Mouse (Mus musculus) right cerebral cortex, postnatal 4 days (tissue): ENCODE measurements at regions not wholly inside any gene's neighbourhood (a gene's known extent, or its start where the extent isn't known, plus 50 kb on each side); places are given as distances from the start of the nearest gene placed in this dataset.

ENCODE experiments used
- DNase-seq: peaks from one replicate; pipeline ENCODE4 v3.0.0-alpha.2; 2022

DNA sequence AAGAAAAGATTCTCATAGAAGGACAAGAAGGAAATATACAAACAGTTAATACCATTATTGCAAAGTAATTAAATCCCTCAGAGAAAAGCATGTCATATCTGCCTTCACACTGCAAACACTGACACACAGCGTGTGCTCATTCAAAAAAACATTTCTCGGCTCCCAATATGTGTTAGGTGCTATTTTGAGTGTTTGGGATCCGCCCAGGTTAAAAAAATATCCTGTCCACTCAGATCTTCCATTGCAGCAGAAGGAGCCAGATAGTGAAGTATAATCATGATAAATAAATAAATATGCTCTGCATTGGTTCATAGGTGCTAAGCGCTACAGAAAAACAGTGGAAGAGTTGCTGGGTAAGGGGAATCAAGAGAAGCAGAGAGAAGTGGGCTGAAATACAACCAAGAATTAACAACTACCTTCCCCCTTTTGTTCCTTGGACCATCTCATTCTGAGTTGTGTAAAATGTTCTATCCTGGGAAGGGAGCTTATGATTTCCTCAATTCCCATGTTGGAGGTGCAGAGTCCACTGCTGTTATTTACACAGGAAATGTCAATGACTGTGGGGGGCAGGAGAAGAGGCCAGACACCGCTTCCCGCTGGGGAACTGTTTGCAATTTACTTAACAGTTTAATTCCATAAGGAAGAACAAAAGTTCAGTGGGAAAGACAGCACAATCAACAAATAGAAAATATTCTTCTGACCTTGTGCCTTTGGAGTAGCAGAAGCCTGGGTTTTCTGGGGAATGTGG is 139.9 kb downstream of the Tle1 start:
- no peak for DNase-seq

DNA sequence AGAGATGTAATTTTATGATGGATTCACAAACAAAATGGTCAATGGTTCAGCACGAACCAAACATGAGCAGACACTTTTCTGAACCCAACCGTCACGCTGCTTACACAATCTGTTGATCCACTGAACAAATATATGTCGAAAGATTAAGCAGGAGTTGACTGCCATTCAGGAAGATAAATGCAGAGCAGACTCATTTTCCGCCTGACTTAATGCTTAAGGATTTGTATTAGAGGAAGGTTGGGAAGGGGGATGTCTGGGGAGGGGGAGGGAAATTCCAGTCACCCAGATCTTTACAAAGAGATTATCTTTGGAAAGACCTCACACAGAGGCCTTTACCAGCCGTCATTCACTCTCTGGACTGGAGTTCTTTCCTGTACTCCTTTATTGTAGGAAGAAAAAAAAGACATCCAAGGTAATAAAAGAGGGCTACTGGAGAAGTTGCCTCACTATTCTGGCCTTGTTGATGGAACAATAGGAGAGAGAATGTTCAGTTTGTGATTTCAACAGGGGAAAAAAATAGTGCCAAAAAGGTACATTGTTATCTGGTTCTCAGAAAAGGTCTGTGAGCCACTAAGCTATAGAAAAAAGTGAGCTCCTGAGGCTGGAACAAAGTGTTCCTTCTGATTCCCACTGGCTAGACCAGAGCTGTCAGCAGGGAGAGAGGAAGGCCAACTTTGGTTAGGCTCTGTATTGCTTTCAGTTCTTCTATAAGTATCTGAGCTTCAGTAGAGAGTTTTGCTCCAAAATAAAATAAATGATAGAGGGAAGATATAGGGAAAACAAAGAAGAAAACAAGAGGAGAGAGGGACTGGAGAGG is 150.9 kb downstream of the Tle1 start:
- no peak for DNase-seq

DNA sequence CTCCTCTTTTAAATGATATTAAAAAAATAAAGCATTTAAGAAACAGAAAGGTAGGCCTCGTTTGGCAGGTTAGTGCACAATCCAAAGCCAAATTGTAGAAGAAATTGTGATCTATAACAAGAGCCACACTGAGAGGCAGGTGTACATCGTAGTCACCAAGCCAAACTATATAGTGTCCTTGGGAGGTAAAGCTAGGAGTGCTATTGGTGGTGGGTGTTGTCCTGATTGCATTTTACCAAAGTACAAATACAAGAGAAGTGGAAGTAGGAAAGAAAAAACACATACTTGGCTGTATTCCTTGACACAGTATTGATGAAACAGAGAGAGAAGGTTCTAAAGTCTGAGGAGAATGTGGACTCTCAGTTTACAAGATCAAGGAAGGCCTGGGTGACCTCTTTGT is 178.6 kb downstream of the Tle1 start:
- DNase-seq = no peak

DNA sequence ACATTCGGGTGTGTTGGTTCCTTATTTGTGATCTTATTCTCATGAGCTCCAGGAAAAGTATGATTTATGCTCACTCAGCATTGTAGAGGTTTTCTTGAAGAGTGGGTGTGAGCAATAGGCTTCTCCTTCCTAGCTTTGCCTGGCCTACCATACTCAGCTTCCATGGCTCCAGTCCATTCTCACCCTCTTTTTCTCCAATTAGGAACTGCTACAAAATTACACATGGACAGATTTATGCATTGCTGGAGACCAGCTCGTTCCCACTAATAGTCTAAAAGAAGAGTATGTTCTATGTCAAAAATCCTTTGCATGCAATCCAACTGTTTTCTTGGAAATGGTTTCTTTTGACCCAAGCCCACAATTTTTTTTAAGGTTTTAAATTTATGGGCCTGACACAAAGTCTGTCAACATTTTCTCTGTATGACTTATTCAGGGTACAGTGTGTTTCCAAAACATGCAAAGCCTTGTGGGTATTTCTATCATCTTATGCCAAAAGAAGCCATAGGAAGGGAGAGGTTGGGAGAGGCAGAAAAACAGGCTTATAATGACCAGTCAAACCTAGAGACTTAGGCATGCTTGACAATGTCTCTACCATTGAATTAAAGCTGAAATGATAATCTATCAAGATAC is 186.4 kb downstream of the Tle1 start:
- DNase-seq = no peak

DNA sequence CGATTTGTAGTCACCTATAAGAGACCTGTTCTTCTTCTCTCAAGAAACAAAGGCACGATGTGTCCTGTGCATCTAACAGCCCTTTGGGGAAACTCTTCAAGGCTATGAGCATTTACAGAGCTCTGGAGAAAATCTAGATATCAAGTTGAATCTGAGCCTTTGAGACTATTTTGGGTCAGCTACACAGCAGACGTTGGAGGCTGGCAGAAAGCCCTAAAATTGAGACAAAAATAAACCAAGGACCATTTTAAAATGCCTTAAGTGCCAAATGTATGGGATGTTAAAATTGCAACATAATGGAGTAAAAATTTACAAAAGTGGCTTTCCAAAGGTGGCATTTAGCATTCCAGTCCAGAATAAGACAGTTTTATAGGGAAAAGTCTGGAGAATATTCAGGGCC is 187.1 kb downstream of the Tle1 start:
- DNase-seq = peak; percentile 9

DNA sequence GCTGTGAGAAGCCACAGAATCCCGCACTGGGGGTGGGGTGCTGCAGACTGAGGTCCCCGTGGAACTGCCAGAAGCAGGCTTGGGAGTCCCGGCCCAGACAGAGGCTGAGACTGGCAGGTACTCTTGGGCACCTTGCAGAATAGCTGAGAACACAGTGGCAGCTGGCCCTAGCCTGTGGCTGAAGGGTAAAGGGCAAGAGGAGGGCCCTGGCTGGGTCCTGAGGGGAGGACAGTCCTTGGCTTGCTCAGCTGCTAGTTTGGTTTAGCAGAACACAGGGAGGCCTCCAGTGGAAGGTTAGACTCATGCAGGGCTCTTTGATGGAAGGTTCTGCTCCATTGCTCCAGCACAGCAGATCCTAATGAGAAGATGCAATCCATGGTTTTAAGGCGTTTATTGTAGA is 190.4 kb downstream of the Tle1 start:
- DNase-seq = peak; percentile 3

DNA sequence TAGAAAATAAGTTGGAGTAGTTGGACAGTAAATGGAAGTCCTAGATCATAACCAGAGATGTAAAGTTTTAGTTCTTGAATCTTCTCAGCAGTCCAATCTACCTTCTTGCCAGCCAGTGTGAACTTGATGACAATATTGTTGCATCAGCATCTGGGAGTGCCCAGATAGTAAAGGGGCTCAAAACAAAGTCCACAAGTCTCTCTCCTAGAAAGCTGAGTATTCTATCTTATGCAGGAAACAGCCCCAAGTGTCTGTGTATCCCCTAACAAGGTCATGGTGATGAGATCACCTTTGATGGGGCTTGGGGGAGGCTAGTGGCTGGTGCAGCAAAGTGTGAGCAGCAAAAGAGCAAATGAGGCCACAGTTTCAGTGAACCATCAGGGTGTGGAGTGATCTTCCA is 194.8 kb downstream of the Tle1 start:
- DNase-seq = no peak

DNA sequence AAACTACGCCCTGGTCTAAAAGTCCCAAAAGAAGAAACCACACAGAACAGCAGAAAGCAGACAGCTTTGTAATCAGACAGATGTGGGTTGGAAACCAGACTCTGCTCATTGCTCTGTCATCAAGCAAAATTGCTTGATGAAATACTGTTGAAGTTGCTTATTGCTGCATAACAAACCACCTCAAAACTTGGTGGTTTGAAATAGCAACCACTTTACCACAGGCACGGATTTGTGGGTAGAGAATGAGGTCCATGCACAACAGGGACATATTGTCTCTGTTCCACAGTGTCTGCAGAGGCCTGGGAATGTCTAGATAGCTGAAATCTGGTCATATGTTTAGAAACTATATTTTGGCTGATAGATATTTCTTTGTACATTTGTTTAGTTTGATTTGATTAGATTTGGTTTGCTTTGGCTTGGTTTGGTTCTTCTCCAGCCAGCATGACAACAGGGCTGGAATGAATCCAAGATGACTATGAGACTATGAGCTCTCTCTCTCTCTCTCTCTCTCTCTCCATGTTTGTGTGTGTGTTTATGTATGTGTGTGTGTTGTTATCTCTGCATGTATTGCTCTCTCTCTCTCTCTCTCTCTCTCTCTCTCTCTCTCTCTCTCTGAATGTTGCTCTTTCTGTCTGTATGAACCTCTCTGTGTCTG is 199.4 kb downstream of the Tle1 start:
- no peak for DNase-seq

DNA sequence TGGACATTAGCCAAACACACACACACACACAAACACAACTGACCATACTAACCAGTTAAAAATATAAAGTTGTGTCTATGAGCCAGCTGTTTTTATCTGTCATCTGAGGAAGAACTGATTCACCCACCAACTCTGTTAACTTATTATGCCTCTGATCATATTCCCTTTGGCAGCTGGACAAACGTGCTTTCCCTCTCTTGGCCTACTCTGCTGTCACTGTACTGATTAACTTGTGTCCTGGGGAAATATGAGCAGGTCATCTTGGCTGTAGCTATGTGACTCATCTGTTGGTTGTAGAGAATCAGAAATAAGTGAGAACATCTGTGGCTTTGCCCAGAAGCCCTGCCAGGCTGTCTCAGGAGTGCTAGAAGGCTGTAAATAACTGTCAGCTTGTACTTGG is 210.9 kb upstream of the Gm11232 start:
- no peak for DNase-seq

DNA sequence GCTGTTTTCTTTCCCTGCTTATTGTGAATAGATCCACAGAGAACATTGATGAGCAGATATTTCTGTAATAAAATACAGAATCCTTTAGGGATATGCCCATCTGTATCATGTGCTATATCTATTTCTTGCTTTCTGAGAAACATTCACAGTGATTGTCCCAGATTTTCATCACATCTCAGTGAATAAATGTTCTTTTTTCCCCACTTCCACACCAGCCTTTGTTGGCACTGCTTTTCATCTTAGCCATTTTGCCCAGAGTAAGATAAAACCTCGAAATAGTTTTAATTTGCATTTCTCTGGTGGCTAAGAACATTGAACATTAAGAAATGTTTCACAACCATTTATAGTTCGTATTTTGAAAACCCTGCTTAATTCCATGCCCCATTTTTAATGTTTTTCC is 195.7 kb upstream of the Gm11232 start:
- DNase-seq = no peak

DNA sequence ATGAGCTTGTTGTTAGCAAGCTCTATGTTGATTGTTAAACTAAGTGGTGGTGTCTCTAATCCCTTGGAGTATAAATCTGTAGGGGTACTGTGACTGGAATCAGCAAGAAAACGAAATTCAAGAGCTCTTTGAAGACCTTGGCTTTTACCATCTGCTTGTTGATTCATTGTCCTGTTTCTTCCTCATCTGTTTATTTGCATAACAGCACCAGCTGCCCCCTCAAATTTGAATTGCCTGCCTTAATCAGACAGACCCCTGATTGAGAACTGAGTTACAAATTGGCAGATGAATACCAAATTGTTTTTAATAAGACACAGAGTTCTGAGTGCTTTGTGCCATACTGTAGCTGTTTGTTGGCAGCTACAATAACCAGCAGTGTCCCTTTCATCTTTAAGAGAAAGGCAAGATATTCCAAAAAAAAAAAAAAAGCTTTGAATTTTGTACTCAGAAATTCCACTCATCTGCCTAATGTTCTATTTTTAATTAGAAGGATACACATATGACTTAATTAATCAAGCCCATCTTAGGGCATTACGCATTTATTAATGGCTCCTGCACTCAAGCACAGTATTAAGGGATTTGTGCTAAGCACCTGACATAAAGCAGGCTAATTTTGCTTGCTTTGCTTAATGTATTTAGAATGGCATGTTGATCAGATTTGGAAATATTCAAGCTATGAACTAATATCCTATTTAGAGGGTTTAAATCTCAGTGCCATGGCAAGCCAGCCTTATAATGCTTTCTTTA is 175.6 kb upstream of the Gm11232 start:
- DNase-seq = no peak

DNA sequence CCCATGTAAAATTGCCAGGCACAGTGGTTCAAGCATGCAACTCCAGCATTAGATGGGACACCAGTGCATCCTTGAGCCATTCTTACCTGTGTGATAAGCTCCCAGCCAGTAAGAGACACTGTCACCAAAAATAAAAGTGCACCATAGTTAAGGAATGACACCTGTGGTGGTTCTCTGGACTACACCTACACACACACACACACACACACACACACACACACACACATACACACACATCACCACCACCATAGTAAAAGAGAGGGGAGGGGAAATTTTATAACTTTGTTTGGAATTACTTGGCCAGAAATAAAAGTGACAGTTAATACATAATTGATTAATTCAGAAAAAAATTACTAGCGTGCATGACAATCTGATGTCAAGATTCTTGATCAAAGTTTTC is 175.1 kb upstream of the Gm11232 start:
- no peak for DNase-seq

DNA sequence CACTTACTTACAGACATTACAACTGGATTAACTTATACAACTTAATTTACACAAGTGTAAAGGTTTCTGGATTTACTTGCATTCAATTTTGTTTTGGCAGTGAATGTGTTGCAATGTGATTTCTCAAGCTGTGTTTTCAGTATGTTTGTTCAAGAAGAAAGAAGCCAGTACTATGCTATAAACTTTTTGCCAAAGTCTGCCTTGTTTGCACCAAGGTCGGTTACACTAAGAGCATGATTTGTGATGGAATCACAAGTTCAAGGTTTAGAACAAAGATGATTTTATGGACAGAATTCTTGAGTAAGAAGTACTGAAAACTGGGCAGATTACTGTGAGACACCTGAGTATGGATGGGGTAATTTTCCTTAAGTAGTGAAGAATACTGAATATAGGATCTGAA is 153.8 kb upstream of the Gm11232 start:
- no peak for DNase-seq

DNA sequence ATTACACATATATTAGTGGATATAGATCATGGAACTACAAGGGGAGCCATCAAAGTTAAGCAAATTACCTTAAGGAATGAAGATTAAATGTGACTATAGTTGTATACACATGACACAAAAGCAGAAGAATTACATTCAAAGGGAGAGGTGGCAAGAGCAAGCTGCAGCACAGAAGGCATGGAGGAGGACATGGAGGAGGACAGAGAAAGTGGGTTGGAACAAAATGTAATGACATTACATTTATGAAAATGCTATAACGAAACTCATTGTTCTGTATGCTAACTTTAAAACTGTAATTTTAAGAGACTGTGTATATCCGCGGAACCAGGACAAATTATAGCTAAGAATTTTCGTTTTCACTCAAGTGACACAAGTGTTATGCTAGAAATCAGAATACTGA is 117.9 kb upstream of the Gm11232 start:
- DNase-seq = no peak

DNA sequence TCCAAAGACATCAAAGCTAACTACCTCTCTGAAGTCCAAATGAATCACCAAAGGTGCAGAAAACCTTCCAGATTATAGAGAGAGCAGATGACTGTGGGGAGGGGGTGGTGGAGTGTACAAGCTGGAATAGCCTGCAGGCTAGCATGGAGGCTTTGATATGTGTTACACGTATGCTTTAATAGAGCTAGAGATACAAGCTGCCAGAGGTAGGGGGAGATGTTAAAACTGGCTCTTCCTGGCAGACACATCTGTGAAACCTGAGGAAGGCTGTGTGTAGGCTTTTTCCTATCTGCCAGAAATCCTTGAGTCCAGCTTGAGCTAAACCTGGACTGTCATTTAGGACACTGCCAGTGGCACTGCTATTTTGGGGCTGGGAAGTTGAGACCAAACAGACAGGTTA is 109.2 kb upstream of the Gm11232 start:
- DNase-seq = no peak

DNA sequence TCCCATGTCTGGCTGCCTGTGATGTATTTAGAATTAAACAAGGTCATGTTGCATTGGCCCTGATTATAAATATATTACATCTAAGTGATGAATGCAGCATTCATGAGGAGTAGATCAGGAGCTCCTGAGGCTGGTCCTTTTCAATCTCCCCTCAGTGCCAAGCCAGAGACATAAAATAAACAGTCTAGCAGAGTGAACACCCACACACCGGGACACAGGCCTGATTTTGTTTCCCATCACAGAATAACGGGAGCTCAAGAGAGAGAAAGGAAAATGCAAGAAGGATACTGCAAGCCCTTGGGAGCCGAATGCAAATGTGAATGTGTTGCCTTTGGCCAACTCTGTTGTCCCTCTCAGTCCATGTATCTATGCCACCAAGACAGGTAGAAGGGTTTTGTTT is 84.1 kb upstream of the Gm11232 start:
- DNase-seq = no peak

DNA sequence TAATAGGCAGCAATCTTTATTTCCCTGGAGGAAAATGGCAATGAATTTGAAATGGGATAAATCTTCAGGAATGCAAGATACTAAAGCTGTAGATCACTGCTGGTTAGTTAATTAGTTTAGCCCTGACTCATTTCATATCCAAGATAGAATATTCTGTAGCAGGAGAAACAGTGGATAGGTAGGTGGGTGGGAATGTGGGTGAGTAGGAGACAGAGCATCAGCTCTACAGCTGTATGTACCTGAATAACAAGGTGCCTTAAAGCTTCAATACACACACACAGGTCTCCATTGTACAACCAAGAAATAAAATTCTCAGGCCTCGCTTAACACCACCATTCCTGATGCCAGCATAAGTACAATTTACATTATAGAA is 83.0 kb upstream of the Gm11232 start:
- no peak for DNase-seq

DNA sequence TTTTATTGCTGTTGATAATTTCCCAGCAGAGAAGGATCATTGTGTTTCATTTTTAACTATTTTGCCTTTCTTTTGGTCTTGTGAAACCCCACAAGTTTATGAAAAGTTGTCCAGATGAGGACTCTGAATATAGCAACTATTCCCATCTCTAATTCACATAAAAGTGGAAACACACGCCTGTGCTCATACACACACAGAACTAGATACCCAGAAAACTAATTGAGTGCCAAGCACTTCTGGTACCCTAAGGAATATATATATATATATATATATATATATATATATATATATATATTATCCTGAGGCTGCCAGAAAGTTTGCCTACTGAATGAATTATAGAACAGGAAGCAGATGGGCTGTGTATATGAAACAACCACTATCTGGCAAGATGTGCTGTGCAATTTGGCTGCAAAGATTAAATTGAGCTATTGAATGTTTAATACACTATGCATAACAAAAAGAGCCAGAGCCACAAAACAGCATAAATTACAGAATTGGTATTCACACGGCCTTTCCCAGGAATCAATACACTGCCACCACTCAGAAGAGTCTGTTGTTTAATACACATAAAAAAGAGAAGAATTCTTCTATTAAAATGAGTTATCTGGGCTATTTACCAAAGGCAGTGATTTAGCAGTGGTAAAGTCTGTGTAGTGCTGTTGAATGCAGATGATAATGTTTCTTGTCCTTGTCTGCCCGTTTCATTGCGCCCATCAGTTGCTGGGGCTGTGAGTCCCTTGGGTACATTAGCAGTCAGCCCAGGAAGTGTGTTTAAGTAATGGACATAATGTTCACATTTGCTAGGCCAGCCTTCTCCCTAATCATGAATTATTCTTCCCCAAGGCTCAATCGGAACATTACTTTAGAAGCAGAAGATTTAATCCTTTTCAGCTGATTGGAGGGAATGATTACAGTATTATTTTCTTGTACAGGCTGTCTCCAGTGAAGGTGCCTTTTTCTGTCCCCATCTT is 82.3 kb upstream of the Gm11232 start:
- DNase-seq = no peak

DNA sequence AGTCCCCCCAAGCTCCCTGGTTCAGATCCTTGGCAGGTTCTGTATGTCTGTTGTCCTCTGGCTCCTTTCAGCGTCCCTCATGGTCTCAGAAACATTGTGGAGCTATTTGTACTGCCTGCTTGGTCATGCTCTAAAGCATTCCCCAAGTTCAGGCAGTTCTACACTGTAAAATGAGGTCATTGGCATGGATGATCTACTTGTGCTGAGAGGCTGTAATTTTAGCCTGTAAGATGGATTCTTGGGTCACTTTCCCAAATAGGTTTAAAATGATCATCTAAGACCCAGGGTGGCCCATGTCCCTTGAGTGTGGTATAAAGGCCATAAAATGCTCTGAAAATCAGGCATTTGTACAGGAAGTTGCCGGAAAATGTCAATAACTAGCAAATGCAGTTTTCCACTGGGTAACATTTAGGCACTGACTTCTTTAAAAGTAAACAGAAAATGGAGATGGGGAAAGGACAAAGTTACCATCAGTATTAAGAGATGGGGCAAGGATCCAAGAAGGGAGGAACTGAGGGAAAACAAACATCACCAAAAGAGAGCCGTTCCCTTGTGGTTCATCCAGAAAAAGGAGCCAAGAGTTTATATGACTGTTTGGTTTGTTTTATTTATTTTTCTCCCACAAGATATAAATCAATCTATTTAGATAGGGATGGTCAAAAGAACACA is 81.5 kb upstream of the Gm11232 start:
- DNase-seq = no peak

DNA sequence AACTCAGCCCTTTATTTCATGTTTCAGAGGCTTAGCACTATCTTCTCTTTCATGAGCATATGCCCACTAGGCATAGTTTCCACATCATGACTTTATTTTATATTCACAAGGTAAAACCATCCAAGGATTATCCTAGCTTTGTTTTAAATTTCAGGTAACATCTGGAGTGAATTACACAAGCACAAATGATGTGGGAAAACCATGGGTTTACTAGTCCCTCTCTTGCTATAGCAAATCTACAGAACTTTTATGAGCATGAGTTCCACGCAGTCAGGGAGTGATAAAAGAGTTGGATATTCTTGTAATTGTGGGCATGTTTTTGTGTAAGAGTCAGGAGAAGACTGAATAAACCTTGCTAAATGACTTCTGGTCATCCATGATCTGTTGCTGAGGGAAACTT is 78.0 kb upstream of the Gm11232 start:
- DNase-seq = no peak

DNA sequence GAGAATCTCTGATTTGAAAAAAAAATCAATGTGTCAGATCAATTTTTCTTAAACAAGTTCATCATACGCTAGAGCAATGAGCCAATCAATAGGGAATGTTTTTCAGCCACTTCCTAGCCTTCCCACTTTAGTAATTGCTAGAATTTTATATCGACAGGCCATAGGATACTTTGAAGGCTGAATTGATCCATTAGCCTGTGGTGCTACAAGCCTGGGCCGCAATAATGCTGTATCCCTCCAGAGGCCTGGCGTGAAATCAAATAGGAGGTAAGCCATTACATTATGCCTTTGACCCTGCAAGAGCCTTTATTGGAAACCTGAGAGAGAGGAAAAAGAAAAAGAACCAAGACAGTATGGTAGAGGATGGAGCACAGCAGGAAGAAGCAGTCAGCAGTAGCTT is 53.7 kb upstream of the Gm11232 start:
- no peak for DNase-seq
